ENCODE assay signal across 7 mouse cellular contexts in genomic region chr1:78510862-78511261, GRCm38 (mm10). TPM values are rescaled to one million over a fixed set of nuclear protein-coding genes. Genes with fewer than 3 reads are reported as not detected.
DNase-seq lines count a peak whose midpoint lies in the region; ATAC-seq lines count a peak whose summit lies in the region.

TSS of gene Mogat1 (plus strand) at chr1:78510991.

- H3K9ac ChIP-seq in neural tube, embryonic 11.5 days (ENCODE audit: low read length): peak within 1 kb of the TSS; percentile 30
- H3K9ac ChIP-seq in hindbrain, embryonic 14.5 days: peak within 1 kb of the TSS; percentile 58
- H3K9ac ChIP-seq in liver, embryonic 12.5 days: no peak within 1 kb of the TSS

- WGBS in neural tube, embryonic 11.5 days: 77% methylated on average over 5 of the region's 5 CpGs
- WGBS in hindbrain, embryonic 14.5 days: 78% methylated on average over 5 of the region's 5 CpGs
- WGBS in liver, embryonic 12.5 days (ENCODE audit: insufficient replicate concordance): 46% methylated on average over 5 of the region's 5 CpGs

- no peaks in the 10 kb centered on the region for H3K4me1 ChIP-seq in neural tube, embryonic 11.5 days (ENCODE audit: control insufficient read depth, insufficient read depth, low read length)
- H3K4me1 ChIP-seq in hindbrain, embryonic 14.5 days (replicated peaks; ENCODE audit: control insufficient read depth, insufficient read depth, low read length): no peaks in the 10 kb centered on the region; the same call in 1 of the 2 replicates
- no peaks in the 10 kb centered on the region for H3K4me1 ChIP-seq in liver, embryonic 12.5 days

- no peak for ATAC-seq in neural tube, embryonic 11.5 days (ENCODE audit: insufficient read depth, low FRiP score, low TSS enrichment)
- no peak for ATAC-seq in hindbrain, embryonic 14.5 days (ENCODE audit: low FRiP score)
- no peak for ATAC-seq in liver, embryonic 12.5 days
- no peak for ATAC-seq in megakaryocyte-erythroid progenitor cell, adult 5-6 weeks (replicated peaks; ENCODE audit: low FRiP score, low TSS enrichment, poor library complexity, severe bottlenecking)

- no peaks in the 10 kb centered on the region for H3K9me3 ChIP-seq in neural tube, embryonic 11.5 days (ENCODE audit: control insufficient read depth, low read length)
- no peaks in the 10 kb centered on the region for H3K9me3 ChIP-seq in hindbrain, embryonic 14.5 days (ENCODE audit: control insufficient read depth, low read length)
- H3K9me3 ChIP-seq in liver, embryonic 12.5 days (replicated peaks): no peaks in the 10 kb centered on the region

- H3K27me3 ChIP-seq in neural tube, embryonic 11.5 days (ENCODE audit: control insufficient read depth, insufficient read depth, low read length): no peaks in the 10 kb centered on the region
- no peaks in the 10 kb centered on the region for H3K27me3 ChIP-seq in hindbrain, embryonic 14.5 days (ENCODE audit: control insufficient read depth, insufficient read depth, low read length)
- peaks cover 45% of the 10 kb centered on the region for H3K27me3 ChIP-seq in liver, embryonic 12.5 days (replicated peaks)

- peak within 1 kb of the TSS; percentile 27 for H3K4me3 ChIP-seq in neural tube, embryonic 11.5 days (ENCODE audit: low read depth, low read length)
- H3K4me3 ChIP-seq in hindbrain, embryonic 14.5 days (replicated peaks; ENCODE audit: low read length): peak within 1 kb of the TSS; percentile 32
- no peak within 1 kb of the TSS for H3K4me3 ChIP-seq in liver, embryonic 12.5 days

- H3K27ac ChIP-seq in neural tube, embryonic 11.5 days (ENCODE audit: low read depth, low read length): no peak within 1 kb of the TSS
- H3K27ac ChIP-seq in hindbrain, embryonic 14.5 days: no peak within 1 kb of the TSS
- no peak within 1 kb of the TSS for H3K27ac ChIP-seq in liver, embryonic 12.5 days

- H3K36me3 ChIP-seq in neural tube, embryonic 11.5 days (ENCODE audit: control insufficient read depth, insufficient read depth, low read length): no peaks in the 10 kb centered on the region
- no peaks in the 10 kb centered on the region for H3K36me3 ChIP-seq in hindbrain, embryonic 14.5 days (replicated peaks; ENCODE audit: control insufficient read depth, insufficient read depth)
- H3K36me3 ChIP-seq in liver, embryonic 12.5 days: no peaks in the 10 kb centered on the region

- DNase-seq in neural tube, embryonic 11.5 days (ENCODE audit: low spot score): no peak
- DNase-seq in neural tube, embryonic 10.5 days (ENCODE audit: extremely low spot score, low spot score): no peak
- no peak for DNase-seq in hindbrain, embryonic 14.5 days (ENCODE audit: low spot score)
- no peak for DNase-seq in MN1 (ENCODE audit: low spot score)
- no peak for DNase-seq in left cerebral cortex, adult 8-10 months (ENCODE audit: low spot score in 2 of 2)

- H3K4me2 ChIP-seq in neural tube, embryonic 11.5 days (ENCODE audit: low read depth): peak within 1 kb of the TSS; percentile 48
- H3K4me2 ChIP-seq in hindbrain, embryonic 14.5 days (replicated peaks): peak within 1 kb of the TSS; percentile 61
- peak within 1 kb of the TSS; percentile 33 for H3K4me2 ChIP-seq in liver, embryonic 12.5 days

RNA-seq across cellular contexts. Expression of gene Mogat1, which starts in this region (rescaled TPM):
- 0.53 TPM in 1 of 2 replicates, not detected in the other for polyA plus RNA-seq in neural tube, embryonic 11.5 days (2014; fragmentation: Nextera tagmentation; extraction: Ambion mirVana)
- 0.23 and 0.64 TPM in 2 replicates for polyA plus RNA-seq in hindbrain, embryonic 14.5 days (2014; fragmentation: Nextera tagmentation; extraction: Ambion mirVana)
- polyA plus RNA-seq in liver, embryonic 12.5 days (2016; fragmentation: Nextera tagmentation; extraction: Ambion mirVana): not detected in 2 replicates
- total RNA-seq in megakaryocyte-erythroid progenitor cell, adult 5-6 weeks (2014; fragmentation: Nextera tagmentation): not detected in 2 replicates
- total RNA-seq in megakaryocyte-erythroid progenitor cell, adult 5-6 weeks (2017): not detected in 2 replicates
- not detected for total RNA-seq in left cerebral cortex, adult 8-10 months (2022)
